Mouse (Mus musculus) brain, embryonic 14.5 days (tissue): ENCODE results near the gene Cdh9.

ENCODE experiments used
- CTCF ChIP-seq: fragments of 200-500 bp; IDR thresholded peaks from 2 replicates; pipeline ENCODE4 v1.5.1; 2012; ENCODE audit warnings: inconsistent platforms, mild to moderate bottlenecking, moderate library complexity, borderline replicate concordance; ENCODE audit not compliant: insufficient read depth, insufficient read length; ENCODE audit errors: extremely low read depth
- POLR2A ChIP-seq: fragments of 200-500 bp; IDR thresholded peaks from 2 replicates; pipeline ENCODE4 v1.6.1; 2012; ENCODE audit warnings: mild to moderate bottlenecking, inconsistent platforms, borderline replicate concordance; ENCODE audit not compliant: poor library complexity, insufficient read depth, insufficient read length, severe bottlenecking; ENCODE audit errors: extremely low read depth

GRCm38 (mm10) chr15:16814035-16814434, 85.5 kb downstream of the Cdh9 start:
- TF ChIP-seq POLR2A (no peak), CTCF (no peak)
